Mouse (Mus musculus): ENCODE measurements at regions not wholly inside any gene's neighbourhood (a gene's known extent, or its start where the extent isn't known, plus 50 kb on each side); places are given as distances from the start of the nearest gene placed in this dataset.

GRCm38 (mm10) chr17:48592457-48592856 is 137.8 kb downstream of the Unc5cl start:
- DNase-seq (ENCODE audit: low spot score), result no peak

GRCm38 (mm10) chr17:48595418-48595963 is 140.8 kb downstream of the Unc5cl start:
- DNase-seq (ENCODE audit: low spot score), result no peak

DNA sequence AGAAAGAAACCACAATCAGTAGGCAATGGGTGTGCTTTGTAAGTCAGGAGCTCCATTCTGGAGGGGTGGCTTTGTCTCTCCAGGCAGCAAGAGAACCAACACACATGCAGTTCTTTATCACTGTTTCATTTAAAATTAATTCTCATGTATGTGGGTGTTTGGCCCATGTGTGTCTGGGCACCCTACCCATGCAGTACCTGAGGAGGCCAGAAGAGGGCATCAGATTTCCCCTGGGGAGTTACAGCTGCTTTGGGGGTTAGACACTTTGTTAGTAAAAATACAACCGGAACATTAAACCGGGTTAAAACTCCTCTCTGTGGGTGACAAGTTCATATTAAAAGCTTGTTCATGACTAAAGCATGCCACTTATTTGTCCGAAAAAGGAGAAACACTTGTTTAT is 141.7 kb downstream of the Unc5cl start:
- no peak for DNase-seq (ENCODE audit: low spot score)

DNA sequence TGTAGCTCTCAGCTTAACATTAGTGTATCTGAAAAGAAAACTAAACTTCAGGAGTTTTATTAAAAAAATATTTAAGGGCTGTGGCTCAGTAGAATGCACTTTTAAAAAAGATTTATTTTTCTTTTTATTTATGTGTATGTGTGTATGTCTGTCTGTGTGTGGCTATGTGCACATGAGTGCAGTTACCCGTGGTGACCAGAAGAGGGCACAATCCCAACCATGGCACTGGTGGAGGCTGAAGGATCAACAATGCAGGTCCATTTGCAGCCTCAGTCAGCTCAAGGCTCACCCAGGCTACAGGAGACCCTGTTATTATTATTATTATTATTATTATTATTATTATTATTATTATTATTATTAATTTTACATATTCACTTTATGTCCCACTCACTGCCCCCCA is 142.6 kb downstream of the Unc5cl start:
- DNase-seq (ENCODE audit: low spot score), result no peak

GRCm38 (mm10) chr17:48598471-48599141 is 143.9 kb downstream of the Unc5cl start:
- DNase-seq (ENCODE audit: low spot score), result no peak

DNA sequence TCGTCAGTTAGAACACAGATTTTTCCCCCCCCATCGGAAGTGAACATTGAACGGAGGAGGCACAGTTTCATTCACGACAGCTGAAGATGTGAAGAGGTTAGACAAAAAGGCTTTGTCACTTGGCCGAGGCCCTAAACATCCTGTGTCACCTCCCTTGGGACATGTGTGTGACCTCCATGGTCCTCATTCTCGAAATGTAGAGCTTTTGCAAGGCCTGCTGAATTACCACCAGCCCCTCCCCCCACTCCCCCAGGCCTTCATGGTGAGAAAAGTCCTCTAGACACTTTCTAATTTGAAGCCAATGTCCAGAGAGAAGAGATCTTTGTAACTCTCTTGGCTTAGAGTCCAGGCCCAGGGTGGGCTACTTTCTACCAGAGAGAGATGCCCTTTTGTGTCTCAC is 145.5 kb downstream of the Unc5cl start:
- DNase-seq (ENCODE audit: low spot score), result no peak

- DNase-seq (ENCODE audit: low spot score), result no peak
These were observed 147.9 kb downstream of the Unc5cl start for GRCm38 (mm10) chr17:48602554-48602953.

DNA sequence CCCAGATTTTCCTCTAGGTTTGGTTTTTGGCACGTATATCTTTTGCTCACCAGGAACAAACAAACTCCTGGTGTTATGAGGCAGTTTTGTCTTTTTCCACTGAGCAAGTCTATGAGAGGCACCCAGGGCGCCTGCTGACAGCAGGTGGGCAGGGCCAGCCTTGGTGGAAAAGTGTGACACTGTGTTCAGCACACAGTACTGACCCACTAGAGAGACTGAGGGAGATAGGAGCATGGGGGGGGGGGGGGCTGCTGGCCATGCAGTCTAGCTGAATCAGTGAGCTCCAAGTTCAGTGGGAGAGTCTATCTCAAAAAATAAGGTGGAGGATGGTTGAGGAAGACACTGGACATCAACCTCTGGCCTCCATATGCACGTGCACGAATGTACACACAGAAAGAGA is 152.1 kb downstream of the Unc5cl start:
- DNase-seq (ENCODE audit: low spot score), result no peak

DNA sequence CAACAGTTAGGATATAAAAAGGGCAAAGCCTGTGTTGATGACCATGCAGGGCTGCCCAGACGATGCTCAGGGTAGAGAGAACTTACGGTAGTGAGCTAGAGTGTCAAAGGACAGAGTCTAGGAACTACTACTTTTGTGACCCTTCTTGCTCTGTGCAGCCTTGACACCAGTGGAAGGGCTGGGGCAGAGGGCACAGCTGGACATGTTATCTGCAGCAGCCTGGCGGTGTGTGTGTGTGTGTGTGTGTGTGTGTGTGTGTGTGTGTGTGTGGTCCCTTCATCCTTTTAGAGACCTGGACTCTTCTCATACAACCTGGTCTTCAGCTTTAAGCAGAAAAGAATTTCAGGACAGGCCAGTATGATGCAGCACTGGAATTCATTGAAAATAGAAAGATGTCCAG is 153.6 kb downstream of the Unc5cl start:
- DNase-seq (ENCODE audit: low spot score), result no peak

DNA sequence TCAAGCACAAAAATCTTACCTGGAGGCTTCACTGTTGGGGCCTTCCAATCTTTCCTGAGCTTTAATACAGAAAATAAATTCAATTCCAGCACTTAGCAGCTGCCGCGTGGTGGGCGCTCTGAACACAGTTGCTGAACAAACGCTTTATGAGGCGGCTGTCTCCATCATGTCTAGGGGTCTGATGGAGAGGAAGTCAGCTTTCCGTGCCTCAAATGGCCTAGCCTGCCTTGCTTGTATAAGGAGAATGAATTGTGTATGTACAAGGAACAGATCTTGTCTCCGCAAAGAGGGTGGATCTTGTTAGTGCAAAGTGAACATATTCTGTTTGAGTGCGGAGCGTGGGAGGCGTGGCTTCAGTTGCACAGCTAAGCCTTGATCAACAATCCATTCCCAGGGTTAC is 155.4 kb downstream of the Unc5cl start:
- DNase-seq (ENCODE audit: low spot score), result no peak

DNA sequence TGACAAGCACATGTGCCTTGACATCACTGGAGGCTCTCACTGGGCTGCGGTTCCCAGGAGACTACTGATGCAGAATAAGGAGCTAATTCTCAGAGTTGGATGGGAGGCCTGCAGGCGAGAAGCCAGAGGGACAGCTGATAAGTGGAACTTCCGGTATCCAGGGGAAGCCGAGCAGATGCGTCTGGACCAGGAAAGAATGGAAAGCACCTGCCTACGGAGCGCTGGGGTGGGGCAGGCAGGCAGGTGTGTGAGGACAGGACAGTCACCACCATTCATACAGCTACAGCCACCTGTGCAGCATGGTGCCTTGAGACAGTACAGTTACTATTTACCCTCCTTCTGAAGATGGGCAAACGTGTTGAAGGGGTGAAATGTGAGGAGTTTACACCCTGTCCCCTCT is 156.1 kb downstream of the Unc5cl start:
- no peak for DNase-seq (ENCODE audit: low spot score)

DNA sequence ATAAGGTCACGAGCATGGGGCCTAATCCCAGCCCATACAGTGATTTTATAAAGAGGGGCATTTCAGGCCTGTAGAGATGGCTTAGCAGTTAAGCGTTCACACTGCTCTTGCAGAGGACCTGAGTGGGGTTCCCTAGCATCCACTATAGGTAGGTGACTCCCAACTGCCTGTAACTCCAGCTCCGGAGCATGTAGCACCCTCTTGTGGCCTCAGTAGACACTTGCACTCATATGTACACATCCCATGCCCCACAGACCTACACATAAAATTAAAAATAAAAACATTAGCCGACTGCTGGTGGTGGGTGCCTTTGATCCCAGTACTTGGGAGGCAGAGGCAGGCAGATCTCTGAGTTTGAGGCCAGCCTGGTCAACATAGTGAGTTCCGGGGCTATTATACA is 158.8 kb downstream of the Unc5cl start:
- DNase-seq (ENCODE audit: low spot score), result no peak

DNA sequence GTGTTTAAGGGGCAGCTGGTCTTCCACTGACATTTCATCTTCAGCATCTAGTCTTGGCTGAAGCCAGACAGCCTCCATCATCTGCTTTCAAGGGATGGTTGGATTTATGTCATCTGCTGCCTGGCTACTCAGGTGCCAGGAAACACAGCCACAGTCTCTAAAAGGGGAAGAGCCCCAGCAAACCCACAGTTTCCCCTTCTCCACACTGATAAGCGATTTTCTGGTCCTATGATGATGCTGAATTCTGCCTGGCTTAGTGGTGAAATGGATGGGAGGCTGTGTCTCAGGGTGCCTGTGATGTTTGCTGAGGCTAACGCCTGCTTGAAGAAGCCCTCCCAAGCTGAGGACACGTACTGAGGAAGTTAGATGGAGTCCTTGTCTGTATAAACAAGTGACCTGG is 160.5 kb downstream of the Unc5cl start:
- no peak for DNase-seq (ENCODE audit: low spot score)

DNA sequence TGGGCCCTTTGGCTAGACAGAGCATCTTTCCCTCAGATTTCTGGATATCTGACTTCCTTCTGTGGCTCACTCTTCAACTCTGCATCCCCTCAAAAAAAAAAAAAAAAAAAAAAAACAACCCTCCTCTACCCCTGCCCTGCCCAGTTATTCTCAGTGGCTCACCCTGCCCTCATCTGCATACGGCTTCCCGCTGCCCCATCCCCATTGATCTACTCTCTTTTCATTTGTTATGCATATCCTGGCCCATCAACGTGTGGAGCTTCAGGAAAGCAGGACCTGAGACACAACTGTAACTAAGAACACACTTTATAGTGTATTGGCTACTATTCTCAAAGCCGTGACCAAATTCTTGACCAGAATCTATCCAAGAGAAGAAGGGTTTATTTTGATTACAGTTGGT is 161.5 kb downstream of the Unc5cl start:
- no peak for DNase-seq (ENCODE audit: low spot score)

GRCm38 (mm10) chr17:48620896-48621295 is 166.2 kb downstream of the Unc5cl start:
- DNase-seq (ENCODE audit: low spot score), result no peak

- no peak for DNase-seq (ENCODE audit: low spot score)
These were observed 167.0 kb downstream of the Unc5cl start for GRCm38 (mm10) chr17:48621676-48622075.

DNA sequence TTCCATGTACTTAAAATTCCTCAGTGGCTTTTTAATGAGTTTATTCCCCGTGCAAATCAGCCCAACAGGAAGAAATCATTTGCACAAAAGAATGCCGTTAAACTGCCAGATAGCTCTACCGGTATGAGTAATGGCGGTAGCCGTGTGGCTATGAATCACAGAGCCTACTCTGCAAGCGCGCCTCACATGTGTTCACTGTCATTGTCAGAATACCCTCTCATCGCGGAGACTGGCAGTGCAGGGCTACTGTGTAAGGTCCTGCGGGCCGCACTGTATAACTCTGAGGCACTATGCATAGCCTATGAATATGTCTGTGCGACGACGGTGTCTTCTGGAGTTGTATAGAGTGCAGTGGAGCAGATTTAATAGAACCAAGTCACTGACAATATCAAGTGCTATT is 170.2 kb downstream of the Unc5cl start:
- DNase-seq (ENCODE audit: low spot score), result no peak

DNA sequence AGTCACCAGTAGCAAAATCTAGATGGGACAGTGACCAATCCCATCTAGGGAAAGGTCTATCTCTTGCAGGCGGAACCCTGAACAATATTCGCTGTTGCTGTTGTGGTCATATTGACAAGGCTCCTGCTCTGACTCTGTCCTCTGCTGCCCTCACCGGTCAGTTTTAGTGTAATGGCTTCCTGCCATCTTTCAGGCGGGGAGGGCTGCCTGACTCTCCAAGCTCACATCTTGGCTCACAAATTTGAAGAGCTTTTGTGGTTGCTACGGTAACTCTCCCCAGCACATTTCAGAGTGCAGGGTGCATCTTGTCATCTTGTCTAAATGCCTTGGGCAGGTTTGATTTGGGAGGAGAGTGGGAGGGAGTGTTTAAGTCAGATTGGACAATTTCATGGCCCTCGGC is 171.3 kb downstream of the Unc5cl start:
- no peak for DNase-seq (ENCODE audit: low spot score)

DNA sequence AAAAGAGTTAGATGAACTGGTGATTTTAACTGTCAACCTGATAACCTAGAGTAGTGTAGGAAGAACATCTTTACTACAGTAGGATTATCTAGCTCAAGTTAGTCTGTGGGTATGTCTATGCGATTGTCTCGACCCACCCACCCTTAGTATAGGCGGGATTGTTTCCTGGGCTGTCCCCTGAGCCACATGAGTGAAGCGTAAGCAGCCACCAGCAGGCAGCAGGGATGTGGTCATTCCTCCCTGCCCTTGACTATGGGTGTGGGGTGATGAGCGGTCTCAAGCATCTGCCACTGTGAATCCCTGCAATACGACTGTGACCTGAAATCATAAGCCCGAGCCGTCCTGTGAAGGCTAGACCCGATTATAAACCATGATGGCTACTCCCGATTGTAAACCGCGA is 184.9 kb downstream of the Unc5cl start:
- DNase-seq (ENCODE audit: low spot score), result no peak

GRCm38 (mm10) chr17:48643533-48644019 is 188.9 kb downstream of the Unc5cl start:
- DNase-seq (ENCODE audit: low spot score), result no peak

GRCm38 (mm10) chr17:48645056-48645455 is 190.4 kb downstream of the Unc5cl start:
- DNase-seq (ENCODE audit: low spot score), result no peak

GRCm38 (mm10) chr17:48646626-48647195 is 192.0 kb downstream of the Unc5cl start:
- DNase-seq (ENCODE audit: low spot score), result no peak

DNA sequence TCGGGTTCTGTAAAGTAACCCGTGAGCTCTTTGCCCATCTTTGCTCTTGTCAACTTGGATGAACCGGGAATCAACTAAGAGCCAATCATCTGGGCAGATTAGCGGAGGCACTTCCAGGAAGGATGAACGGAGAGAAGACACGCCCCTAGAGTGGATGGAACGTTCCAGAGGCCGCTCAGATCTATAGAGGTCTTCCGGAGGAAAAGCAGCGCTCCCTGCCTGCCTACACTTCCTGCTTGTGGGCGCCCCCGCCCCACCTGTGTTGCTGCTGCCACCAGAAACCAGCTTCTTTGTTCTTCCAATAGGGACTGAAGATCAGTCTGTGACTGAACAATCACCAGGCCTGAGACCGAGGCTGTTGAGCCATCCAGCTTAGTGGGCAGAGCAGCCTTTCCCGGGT is 192.7 kb downstream of the Unc5cl start:
- DNase-seq (ENCODE audit: low spot score), result no peak

GRCm38 (mm10) chr17:48650556-48650955 is 195.9 kb downstream of the Unc5cl start:
- DNase-seq (ENCODE audit: low spot score), result no peak
